Mouse (Mus musculus) forebrain, postnatal 0 days (tissue): ENCODE results near the gene Thrap3. TPM values are rescaled to one million over a fixed set of nuclear protein-coding genes. Genes with fewer than 3 reads are reported as not detected.
A peak's percentile ranks its signal among the peaks of the same experiment; 100 is the strongest.

ENCODE experiments used
- ATAC-seq: fragments of 200-750 bp; cut with Nextera tagmentation; 2 replicates; pipeline ENCODE4 v1.8.0; 2017; ENCODE audit warnings: mild to moderate bottlenecking, moderate library complexity
- DNase-seq: peaks from one replicate; pipeline ENCODE4 v3.0.0-alpha.2; 2015
- H3K27ac ChIP-seq: fragments of 300-500 bp; sonication (generic); 2 replicates; pipeline ENCODE4 v1.5.1; 2014; ENCODE audit warnings: low read depth, mild to moderate bottlenecking, antibody characterized with exemption, low read length, moderate library complexity, mixed read lengths
- H3K27me3 ChIP-seq: fragments of 300-500 bp; sonication (generic); 2 replicates; pipeline ENCODE4 v1.6.1; 2014; ENCODE audit warnings: mild to moderate bottlenecking, low read length, mixed read lengths; ENCODE audit not compliant: insufficient read depth
- H3K36me3 ChIP-seq: fragments of 300-500 bp; sonication (generic); 2 replicates; pipeline ENCODE4 v1.6.1; 2014; ENCODE audit warnings: mild to moderate bottlenecking, moderate library complexity; ENCODE audit not compliant: insufficient read depth
- H3K4me1 ChIP-seq: fragments of 300-500 bp; sonication (generic); 2 replicates; pipeline ENCODE4 v1.6.1; 2014; ENCODE audit warnings: antibody characterized with exemption; ENCODE audit not compliant: insufficient read depth
- H3K4me2 ChIP-seq: fragments of 300-500 bp; sonication (generic); 2 replicates; pipeline ENCODE4 v1.6.1; 2014; ENCODE audit warnings: low read depth, mild to moderate bottlenecking, moderate library complexity
- H3K4me3 ChIP-seq: fragments of 300-500 bp; sonication (generic); 2 replicates; pipeline ENCODE4 v1.5.1; 2014; ENCODE audit warnings: low read depth, low read length, mixed read lengths
- H3K9ac ChIP-seq: fragments of 300-500 bp; sonication (generic); 2 replicates; pipeline ENCODE4 v1.6.1; 2014; ENCODE audit warnings: mild to moderate bottlenecking
- H3K9me3 ChIP-seq: fragments of 300-500 bp; sonication (generic); 2 replicates; pipeline ENCODE4 v1.6.1; 2016; ENCODE audit warnings: low read length
- CTCF ChIP-seq: sonication (generic); IDR thresholded peaks from 2 replicates; pipeline ENCODE4 v1.5.1; 2016; ENCODE audit warnings: antibody characterized with exemption, control low read depth, low read depth
- WGBS: fragments of 180-500 bp; shearing (Covaris S2); extraction: QIAGEN DNeasy Blood & Tissue Kit; methylation state at CpG from one replicate; pipeline ENCODE4 v1.1.7; 2014; 5-methylcytosine and 5-hydroxymethylcytosine counted together
- polyA plus RNA-seq: library from polyadenylated mRNA; unstranded; fragments of >200 nt; fragmentation: Nextera tagmentation; extraction: Ambion mirVana; gene quantifications from 2 replicates; pipeline ENCODE4 v1.2.1, GENCODE M21; 2015
- total RNA-seq: library from RNA; depleted of rRNA; stranded (reverse); fragments of >200 nt; gene quantifications from 2 replicates; pipeline ENCODE4 v1.2.3, GENCODE M21; 2014

Thrap3 gene
- total and polyA plus RNA-seq, 2 experiments from 2014 or later = 111 to 165 TPM

- Histone ChIP-seq H3K27me3 (no peaks in the 10 kb centered on the region), H3K9ac (no peak overlapping the region), H3K9me3 (no peaks in the 10 kb centered on the region), H3K4me1 (no peaks in the 10 kb centered on the region), H3K4me2 (no peak overlapping the region), H3K27ac (no peak overlapping the region), H3K36me3 (no peaks in the 10 kb centered on the region), H3K4me3 (no peak overlapping the region)
- 84% methylated on average over 6 of the region's 6 CpGs for WGBS
- no peak for TF ChIP-seq CTCF
- no peak for DNase-seq
- no peak for ATAC-seq
Measured at GRCm38 (mm10) chr4:126217771-126218170, 15.2 kb upstream of the Thrap3 start.

- no peak overlapping the region for H3K4me2 ChIP-seq
- no peak overlapping the region for H3K4me3 ChIP-seq
- no peaks in the 10 kb centered on the region for H3K36me3 ChIP-seq
- H3K9me3 ChIP-seq = no peaks in the 10 kb centered on the region
- no peaks in the 10 kb centered on the region for H3K27me3 ChIP-seq
- no peak for TF ChIP-seq CTCF
- H3K4me1 ChIP-seq = no peaks in the 10 kb centered on the region
- ATAC-seq (no peak), DNase-seq (no peak)
- WGBS = 65% methylated on average over 6 of the region's 6 CpGs
- no peak overlapping the region for H3K9ac ChIP-seq
- no peak overlapping the region for H3K27ac ChIP-seq
Measured at GRCm38 (mm10) chr4:126207081-126207480, 4.5 kb upstream of the Thrap3 start.

- no peak for TF ChIP-seq CTCF
- H3K4me3 ChIP-seq = no peak overlapping the region
- peaks cover 11% of the 10 kb centered on the region for H3K4me1 ChIP-seq
- H3K27me3 ChIP-seq = no peaks in the 10 kb centered on the region
- no peaks in the 10 kb centered on the region for H3K9me3 ChIP-seq
- no peak overlapping the region for H3K4me2 ChIP-seq
- no peak overlapping the region for H3K27ac ChIP-seq
- DNase-seq (no peak), ATAC-seq (no peak)
- H3K36me3 ChIP-seq = no peaks in the 10 kb centered on the region
- no peak overlapping the region for H3K9ac ChIP-seq
- WGBS = 74% methylated on average over 1 of the region's 1 CpGs
Measured at GRCm38 (mm10) chr4:126205386-126205785, 2.8 kb upstream of the Thrap3 start.

GRCm38 (mm10) chr4:126204661-126205230 is 2.2 kb upstream of the Thrap3 start:
- no peaks in the 10 kb centered on the region for H3K9me3 ChIP-seq
- DNase-seq = no peak
- peaks cover 15% of the 10 kb centered on the region for H3K4me1 ChIP-seq
- H3K27ac ChIP-seq = no peak overlapping the region
- ATAC-seq = no peak
- 88% methylated on average over 12 of the region's 12 CpGs for WGBS
- H3K27me3 ChIP-seq = no peaks in the 10 kb centered on the region
- no peak overlapping the region for H3K9ac ChIP-seq
- H3K36me3 ChIP-seq = no peaks in the 10 kb centered on the region
- H3K4me3 ChIP-seq = no peak overlapping the region
- TF ChIP-seq CTCF = no peak
- no peak overlapping the region for H3K4me2 ChIP-seq

GRCm38 (mm10) chr4:126204016-126204415 is 1.5 kb upstream of the Thrap3 start:
- TF ChIP-seq CTCF = no peak
- H3K27me3 ChIP-seq = no peaks in the 10 kb centered on the region
- DNase-seq (no peak), ATAC-seq (no peak)
- H3K9me3 ChIP-seq = no peaks in the 10 kb centered on the region
- H3K4me2 ChIP-seq = no peak overlapping the region
- H3K27ac ChIP-seq = no peak overlapping the region
- H3K4me1 ChIP-seq = peaks cover 15% of the 10 kb centered on the region
- WGBS = 87% methylated on average over 8 of the region's 8 CpGs
- H3K9ac ChIP-seq = no peak overlapping the region
- no peaks in the 10 kb centered on the region for H3K36me3 ChIP-seq
- H3K4me3 ChIP-seq = no peak overlapping the region

GRCm38 (mm10) chr4:126203336-126203895 is 856 bp upstream of the Thrap3 start:
- Histone ChIP-seq H3K9me3 (no peaks in the 10 kb centered on the region), H3K27me3 (no peaks in the 10 kb centered on the region), H3K4me3 (peak overlapping the region; percentile 95), H3K4me1 (peaks cover 15% of the 10 kb centered on the region), H3K4me2 (peak overlapping the region; percentile 63), H3K27ac (peak overlapping the region; percentile 86), H3K36me3 (no peaks in the 10 kb centered on the region), H3K9ac (peak overlapping the region; percentile 60)
- TF ChIP-seq CTCF = no peak
- no peak for DNase-seq
- ATAC-seq = no peak
- WGBS = 74% methylated on average over 10 of the region's 10 CpGs

- peak; percentile 44; the same call in 1 of the 2 replicates for TF ChIP-seq CTCF
- peak overlapping the region; percentile 60 for H3K4me2 ChIP-seq
- WGBS = under 1% methylated on average over 28 of the region's 28 CpGs
Measured at GRCm38 (mm10) chr4:126201514-126202302, 852 bp downstream of the Thrap3 start.

More at GRCm38 (mm10) chr4:126201514-126202302, 852 bp downstream of the Thrap3 start:
- peak overlapping the region; percentile 95 for H3K4me3 ChIP-seq
- peak; percentile 43 for DNase-seq
- H3K27me3 ChIP-seq = no peaks in the 10 kb centered on the region
- H3K27ac ChIP-seq = peak overlapping the region; percentile 93
- H3K9ac ChIP-seq = peak overlapping the region; percentile 81
- H3K4me1 ChIP-seq = peaks cover 15% of the 10 kb centered on the region
- H3K9me3 ChIP-seq = no peaks in the 10 kb centered on the region
- no peak for ATAC-seq
- H3K36me3 ChIP-seq = no peaks in the 10 kb centered on the region
